Mouse (Mus musculus): ENCODE data around the gene Aip.
"Not testable (repeated sequence)": the region's sequence is repeated elsewhere in the genome, so short reads cannot be mapped to it uniquely, and the experiment has no call there.

Gene Aip

GRCm38 (mm10) chr19:4135963-4136345, 10.3 kb upstream of the Aip start:
- DNase-seq (ENCODE audit: low spot score): not testable (repeated sequence)

DNA sequence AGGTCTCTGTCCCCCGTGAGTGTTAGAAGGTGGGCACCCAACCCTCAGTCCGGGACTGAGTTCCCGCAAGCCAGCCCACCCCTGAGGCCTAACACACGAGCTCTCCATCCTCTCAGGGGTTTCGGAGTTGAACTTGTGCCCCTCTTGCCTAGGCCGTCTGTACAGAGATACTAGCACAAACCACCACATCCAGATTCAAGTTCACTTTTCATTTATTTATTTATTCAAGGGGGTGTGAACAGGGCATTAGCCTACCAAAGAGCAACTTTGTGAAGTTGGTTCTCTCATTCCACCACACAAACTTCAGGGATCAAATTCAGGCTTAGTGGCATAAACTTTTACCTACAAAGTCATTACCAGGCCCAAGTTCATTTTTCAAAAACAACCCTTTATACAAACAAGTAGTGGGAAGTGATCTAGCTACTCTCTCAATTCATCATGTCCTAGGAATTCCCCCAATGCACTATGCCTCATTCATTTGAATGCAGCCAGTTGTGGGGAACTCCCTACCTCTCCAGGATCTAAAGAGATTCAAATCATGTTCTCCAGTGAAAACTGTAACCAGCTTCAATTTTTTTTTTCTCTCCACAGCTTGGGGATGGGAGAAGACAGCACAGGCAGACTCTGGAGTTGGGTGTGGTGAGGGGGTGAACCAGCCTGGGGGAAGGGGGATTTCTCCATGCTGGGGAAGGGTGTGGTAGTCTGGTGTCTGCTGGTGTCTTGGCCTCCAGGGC, 9.7 kb upstream of the Aip start:
- DNase-seq (ENCODE audit: low spot score): not testable (repeated sequence)

- no peak for DNase-seq (ENCODE audit: low spot score)
These were observed 8.7 kb upstream of the Aip start for GRCm38 (mm10) chr19:4134354-4134753.

DNA sequence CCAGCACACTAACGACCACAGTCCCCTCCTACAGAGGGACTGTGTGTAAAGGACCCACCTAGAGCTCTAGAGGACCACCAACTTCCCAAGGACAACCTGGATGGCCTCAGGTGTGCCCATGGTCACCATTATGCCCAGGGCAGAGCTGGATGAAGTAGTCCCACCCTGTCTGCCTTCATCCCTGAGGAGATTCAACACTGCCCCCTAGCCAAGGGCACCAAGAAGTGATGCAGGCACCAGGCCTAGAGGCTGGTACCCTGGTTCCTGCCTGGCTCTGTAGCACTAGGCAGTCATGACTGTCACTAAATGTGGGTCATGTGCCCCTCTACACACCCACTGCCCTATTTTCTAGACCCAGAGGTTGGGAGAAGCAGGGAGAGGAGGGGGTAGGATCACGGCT, 6.1 kb upstream of the Aip start:
- no peak for DNase-seq (ENCODE audit: low spot score)

DNA sequence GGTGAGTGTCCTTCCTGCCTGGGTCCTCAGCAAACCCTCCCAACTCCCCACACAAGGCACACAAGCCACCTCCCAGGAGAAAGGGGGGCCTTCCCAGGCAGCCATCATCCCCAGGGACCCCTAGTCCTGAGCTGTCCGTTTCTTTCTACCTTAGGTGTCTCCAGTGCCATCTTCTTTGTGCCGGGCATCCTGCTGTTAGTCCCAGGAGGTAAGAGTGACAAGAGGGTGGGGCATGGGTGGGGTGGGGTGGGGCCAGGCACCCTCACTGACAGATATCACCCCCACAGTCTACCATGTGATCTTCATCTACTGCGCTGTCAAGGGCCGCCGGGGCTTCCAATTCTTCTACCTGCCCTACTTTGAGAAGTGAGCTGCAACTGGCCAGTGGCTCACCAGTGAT, 5.4 kb upstream of the Aip start:
- DNase-seq (ENCODE audit: low spot score): no peak

- no peak for DNase-seq (ENCODE audit: low spot score)
These were observed 4.4 kb upstream of the Aip start for GRCm38 (mm10) chr19:4130106-4130505.

DNA sequence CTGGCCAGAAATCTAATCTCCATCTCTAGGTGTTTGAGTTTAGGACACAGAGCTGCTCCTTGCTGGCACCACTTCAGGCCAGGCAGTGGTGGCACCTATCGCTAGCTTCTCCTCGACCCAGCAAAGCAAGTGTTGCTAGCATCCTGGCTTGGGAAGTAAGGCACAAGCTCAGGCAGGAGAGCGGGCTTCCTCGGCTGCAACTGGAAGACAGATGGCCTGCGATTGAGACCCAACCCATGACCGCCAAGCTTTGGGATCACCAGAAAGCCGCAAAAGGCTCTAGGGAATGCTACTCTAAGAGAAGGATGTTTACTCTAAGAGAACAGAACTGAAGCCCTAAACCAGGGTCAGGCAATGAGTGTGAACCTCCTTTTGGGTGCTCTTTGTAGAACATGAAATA, 3.8 kb upstream of the Aip start:
- DNase-seq (ENCODE audit: low spot score): no peak

- no peak for DNase-seq (ENCODE audit: low spot score)
These were observed 1.3 kb upstream of the Aip start for GRCm38 (mm10) chr19:4126759-4127495.

- DNase-seq (ENCODE audit: low spot score): not testable (repeated sequence)
These were observed 390 bp downstream of the Aip start for GRCm38 (mm10) chr19:4125268-4125667.

DNA sequence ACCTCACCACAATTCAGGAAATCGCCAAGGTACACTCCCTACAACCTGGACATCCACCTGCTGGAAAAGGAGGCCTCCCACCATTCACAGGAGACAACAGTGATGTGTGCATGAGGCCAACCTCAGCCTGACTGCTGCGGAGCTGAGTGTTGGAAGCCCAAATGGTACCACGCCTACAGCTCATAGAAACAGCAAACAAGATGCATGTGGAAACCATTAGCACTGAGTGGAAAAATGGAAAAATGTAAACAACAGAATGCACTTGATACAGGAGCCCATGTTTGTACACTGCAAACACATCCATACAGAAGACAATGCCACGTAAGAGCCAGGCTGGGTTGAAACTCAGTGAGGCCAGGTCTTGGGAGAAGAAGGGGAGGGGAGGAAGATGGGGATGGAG, 1.2 kb downstream of the Aip start:
- DNase-seq (ENCODE audit: low spot score): no peak

DNA sequence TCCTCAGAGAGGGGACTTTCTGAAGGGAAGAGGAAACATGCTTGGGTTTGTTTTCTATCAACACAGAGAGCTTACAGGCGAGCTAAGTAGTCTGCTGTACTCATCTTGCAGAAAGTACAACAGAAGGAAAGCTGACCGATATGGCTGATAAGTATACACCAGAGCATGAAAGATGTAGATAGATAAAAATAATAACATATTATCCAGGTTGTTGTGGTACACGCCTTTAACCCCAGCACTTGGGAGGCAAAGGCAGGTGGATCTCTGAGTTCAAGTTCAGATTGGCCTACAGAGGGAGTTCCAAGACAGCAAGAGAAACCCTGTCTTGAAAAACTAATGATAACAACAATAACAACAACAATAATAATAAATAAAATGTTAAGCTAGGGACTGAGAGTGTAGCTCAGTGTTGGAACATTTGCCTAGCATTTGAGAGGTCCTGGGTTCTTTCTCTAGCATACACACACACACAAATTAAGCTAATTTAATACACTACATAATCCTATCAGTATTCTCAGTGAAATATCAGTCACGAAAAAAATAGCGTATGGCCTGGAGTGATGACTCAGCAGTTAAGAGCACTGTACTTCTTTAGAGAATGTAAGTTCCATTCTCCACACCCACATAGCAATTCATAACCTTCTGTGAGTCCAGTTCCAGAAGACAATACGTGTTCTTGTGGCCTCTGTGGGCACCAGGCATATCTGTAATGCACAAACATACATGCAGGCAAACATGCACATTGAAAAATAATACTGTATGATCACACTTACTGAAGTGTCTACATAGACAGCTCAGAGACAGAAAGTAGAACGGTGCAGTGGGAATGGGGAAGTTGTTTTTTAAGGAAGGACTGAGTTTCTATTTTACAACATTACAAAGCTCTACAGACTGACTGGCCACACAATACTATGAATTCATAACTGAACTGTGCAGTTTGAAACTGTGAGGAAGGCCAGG, 3.0 kb downstream of the Aip start:
- no peak for DNase-seq (ENCODE audit: low spot score)

DNA sequence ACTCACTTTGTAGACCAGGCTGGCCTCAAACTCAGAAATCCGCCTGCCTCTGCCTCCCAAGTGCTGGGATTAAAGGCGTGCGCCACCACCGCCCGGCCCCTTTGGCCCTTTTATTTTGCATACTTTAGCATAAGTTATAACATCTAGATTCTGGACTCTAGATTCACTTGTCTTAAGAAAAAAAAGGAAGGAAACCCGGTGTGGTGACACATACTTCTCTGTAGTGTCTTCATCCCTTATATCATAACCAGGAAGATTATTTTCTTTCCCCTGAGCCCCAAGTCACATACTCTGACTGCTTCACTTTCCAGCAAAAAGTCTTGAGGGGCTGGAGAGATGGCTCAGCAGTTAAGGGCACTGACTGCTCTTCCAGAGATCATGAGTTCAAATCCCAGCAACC, 3.8 kb downstream of the Aip start:
- not testable (repeated sequence) for DNase-seq (ENCODE audit: low spot score)

- peak; percentile 96 for DNase-seq (ENCODE audit: low spot score)
These were observed 4.4 kb downstream of the Aip start for GRCm38 (mm10) chr19:4121097-4121805.

- no peak for DNase-seq (ENCODE audit: low spot score)
These were observed 5.2 kb downstream of the Aip start for GRCm38 (mm10) chr19:4120496-4120895.

GRCm38 (mm10) chr19:4119716-4120487, 5.8 kb downstream of the Aip start:
- no peak for DNase-seq (ENCODE audit: low spot score)

DNA sequence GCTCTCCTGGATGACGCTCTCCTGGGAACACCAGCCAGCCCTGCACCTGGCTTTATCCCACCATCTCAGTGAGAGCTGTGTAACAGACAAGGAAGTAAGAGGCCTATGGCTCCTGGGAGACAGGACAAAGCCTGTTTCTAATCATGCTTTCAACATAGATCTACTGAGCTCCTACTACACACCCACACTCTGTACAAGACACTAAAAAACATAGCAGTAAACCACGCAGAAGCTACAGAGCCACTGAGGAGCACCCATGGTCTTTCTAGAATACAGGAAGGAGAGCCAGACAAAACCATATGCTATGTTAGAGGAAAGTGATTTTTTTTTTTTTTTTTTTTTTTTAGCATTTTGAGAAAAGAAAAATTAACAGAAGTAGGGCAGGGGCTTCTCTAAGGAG, 7.3 kb downstream of the Aip start:
- DNase-seq (ENCODE audit: low spot score): no peak

- DNase-seq (ENCODE audit: low spot score): no peak
These were observed 8.7 kb downstream of the Aip start for GRCm38 (mm10) chr19:4117006-4117405.

GRCm38 (mm10) chr19:4115816-4116215, 9.8 kb downstream of the Aip start:
- no peak for DNase-seq (ENCODE audit: low spot score)

DNA sequence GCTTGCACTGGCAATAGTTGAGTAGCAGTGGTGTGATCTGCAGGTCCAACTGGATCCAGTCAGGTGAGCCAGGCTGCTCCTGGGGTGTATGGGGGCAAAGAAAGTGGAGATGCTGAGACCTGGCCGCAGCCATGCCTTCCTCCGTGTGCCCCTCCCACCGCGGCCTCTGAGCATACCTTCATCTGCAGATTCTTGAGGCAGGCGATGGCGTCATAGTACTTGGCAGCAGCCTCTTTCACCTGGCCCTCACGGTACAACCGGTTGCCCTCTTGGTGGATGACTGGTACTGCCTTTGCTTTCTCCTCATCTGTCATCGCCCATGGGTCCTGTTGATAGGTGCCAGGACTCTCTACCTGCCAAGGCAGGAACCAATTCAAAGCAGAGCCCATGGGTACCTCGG, 10.5 kb downstream of the Aip start:
- no peak for DNase-seq (ENCODE audit: low spot score)

- DNase-seq (ENCODE audit: low spot score): no peak
These were observed 11.1 kb downstream of the Aip start for GRCm38 (mm10) chr19:4114551-4114950.

DNA sequence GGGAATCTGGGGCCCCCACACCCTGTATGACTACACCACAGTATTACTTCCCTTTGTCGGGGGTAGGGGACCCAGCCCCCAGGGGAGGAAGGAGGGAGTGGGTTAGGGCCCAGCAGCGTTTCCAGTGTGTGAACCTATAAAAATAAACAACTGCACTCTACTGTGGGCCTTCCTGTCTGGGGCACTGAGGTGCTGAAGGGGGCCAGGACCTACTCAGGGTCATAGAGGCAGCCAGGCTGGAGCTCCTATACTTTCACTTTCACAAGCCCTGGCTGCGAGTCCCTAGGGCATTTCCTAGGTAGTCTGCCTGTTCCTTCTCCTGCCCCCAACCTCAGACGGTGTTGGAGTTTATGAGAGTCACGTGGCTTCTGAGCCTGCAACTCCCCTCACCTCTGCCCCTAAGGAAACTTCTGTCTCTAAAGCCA, 11.8 kb downstream of the Aip start:
- DNase-seq (ENCODE audit: low spot score): no peak

Data from ovary, adult 18-20 months (tissue).